Mouse (Mus musculus) E14TG2a.4 (cell line): ENCODE measurements around the gene Mafb.

ENCODE experiments used
- CTCF ChIP-seq: conservative IDR thresholded peaks from 2 replicates; pipeline ENCODE4 v1.5.1; 2014; ENCODE audit warnings: low read length
- NANOG ChIP-seq: IDR thresholded peaks from 2 replicates; pipeline ENCODE4 v1.6.1; 2014; ENCODE audit warnings: borderline replicate concordance, low read length, mixed read lengths
- POU5F1 ChIP-seq: IDR thresholded peaks from 2 replicates; pipeline ENCODE4 v1.6.1; 2014; ENCODE audit warnings: low read length, borderline replicate concordance

GRCm38 (mm10) chr2:160383418-160383817 lies 16.6 kb upstream of the Mafb start:
- TF ChIP-seq CTCF, result no peak
- TF ChIP-seq POU5F1, result no peak
- no peak for TF ChIP-seq NANOG
